Mouse (Mus musculus) kidney, embryonic 15.5 days (tissue): Measurements from ENCODE around the gene Scd4. TPM values are rescaled to one million over a fixed set of nuclear protein-coding genes. Genes with fewer than 3 reads are reported as not detected.
"Not testable (repeated sequence)": the region's sequence is repeated elsewhere in the genome, so short reads cannot be mapped to it uniquely, and the experiment has no call there.

ENCODE experiments used
- ATAC-seq: fragments of 200-750 bp; cut with Nextera tagmentation; replicated peaks from 2 replicates; pipeline ENCODE4 v1.8.0; 2017; ENCODE audit warnings: moderate TSS enrichment; ENCODE audit not compliant: low FRiP score
- H3K27ac ChIP-seq: fragments of 300-500 bp; sonication (generic); 2 replicates; pipeline ENCODE4 v1.5.1; 2015; ENCODE audit warnings: mild to moderate bottlenecking, inconsistent platforms
- H3K27me3 ChIP-seq: fragments of 300-500 bp; sonication (generic); 2 replicates; pipeline ENCODE4 v1.6.1; 2015; ENCODE audit warnings: inconsistent platforms
- H3K36me3 ChIP-seq: fragments of 300-500 bp; sonication (generic); 2 replicates; pipeline ENCODE4 v1.6.1; 2015; ENCODE audit warnings: inconsistent platforms
- H3K4me1 ChIP-seq: fragments of 300-500 bp; sonication (generic); 2 replicates; pipeline ENCODE4 v1.6.1; 2015; ENCODE audit warnings: inconsistent platforms
- H3K4me2 ChIP-seq: fragments of 300-500 bp; sonication (generic); 2 replicates; pipeline ENCODE4 v1.6.1; 2015; ENCODE audit warnings: moderate library complexity, mild to moderate bottlenecking, inconsistent platforms
- H3K4me3 ChIP-seq: fragments of 300-500 bp; sonication (generic); replicated peaks from 2 replicates; pipeline ENCODE4 v1.5.1; 2015; ENCODE audit warnings: mild to moderate bottlenecking, inconsistent platforms
- H3K9ac ChIP-seq: fragments of 300-500 bp; sonication (generic); 2 replicates; pipeline ENCODE4 v1.6.1; 2015; ENCODE audit warnings: mild to moderate bottlenecking, inconsistent platforms
- H3K9me3 ChIP-seq: fragments of 300-500 bp; sonication (generic); replicated peaks from 2 replicates; pipeline ENCODE4 v1.6.1; 2016; ENCODE audit warnings: inconsistent platforms
- WGBS: fragments of 180-500 bp; shearing (Covaris S2); methylation state at CpG from one replicate; pipeline ENCODE4 v1.1.7; 2015; ENCODE audit warnings: mixed read lengths; 5-methylcytosine and 5-hydroxymethylcytosine counted together
- polyA plus RNA-seq: library from polyadenylated mRNA; unstranded; fragments of >200 nt; fragmentation: Nextera tagmentation; extraction: Ambion mirVana; gene quantifications from 2 replicates; pipeline ENCODE4 v1.2.1, GENCODE M21; 2015

The Scd4 gene
- polyA plus RNA-seq, 1 experiment from 2014 or later, result 0.10 TPM

GRCm38 (mm10) chr19:44329566-44329965 is 3.3 kb upstream of the Scd4 start:
- H3K4me2 ChIP-seq, result no peak overlapping the region
- 64% methylated on average over 2 of the region's 2 CpGs for WGBS
- no peaks in the 10 kb centered on the region for H3K36me3 ChIP-seq
- no peaks in the 10 kb centered on the region for H3K27me3 ChIP-seq
- no peaks in the 10 kb centered on the region for H3K4me1 ChIP-seq
- H3K4me3 ChIP-seq, result no peak overlapping the region
- no peak for ATAC-seq
- no peaks in the 10 kb centered on the region for H3K9me3 ChIP-seq
- no peak overlapping the region for H3K9ac ChIP-seq
- H3K27ac ChIP-seq, result no peak overlapping the region

- H3K9ac ChIP-seq, H3K27me3 ChIP-seq, H3K4me2 ChIP-seq, H3K36me3 ChIP-seq, H3K4me3 ChIP-seq, H3K4me1 ChIP-seq, H3K9me3 ChIP-seq, H3K27ac ChIP-seq, ATAC-seq: not testable (repeated sequence)
- 92% methylated on average over 1 of the region's 1 CpGs for WGBS
These were observed 1.8 kb upstream of the Scd4 start for GRCm38 (mm10) chr19:44331128-44331527.

DNA sequence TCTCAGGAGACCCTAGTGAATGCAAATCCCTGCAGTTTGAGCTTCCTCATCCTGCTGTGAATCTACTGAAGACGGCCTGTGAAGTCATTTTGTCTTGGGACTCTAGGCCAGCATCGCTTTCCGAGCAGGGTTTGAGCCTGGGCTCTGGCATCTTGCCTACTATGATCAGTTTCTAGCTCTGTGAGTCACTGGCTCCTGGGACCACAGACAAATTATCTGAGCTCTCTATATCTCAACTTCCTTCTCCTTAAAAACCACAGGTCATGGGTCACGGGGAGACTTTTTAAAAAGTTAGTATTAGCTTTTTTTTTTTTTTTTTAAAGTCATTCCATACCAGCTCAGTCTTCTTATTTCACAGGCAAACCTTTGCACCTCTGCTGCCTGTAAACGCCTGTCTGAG is 981 bp upstream of the Scd4 start:
- no peak overlapping the region for H3K4me3 ChIP-seq
- no peak for ATAC-seq
- no peaks in the 10 kb centered on the region for H3K36me3 ChIP-seq
- no peaks in the 10 kb centered on the region for H3K4me1 ChIP-seq
- H3K9me3 ChIP-seq, result no peaks in the 10 kb centered on the region
- no peak overlapping the region for H3K27ac ChIP-seq
- no peak overlapping the region for H3K4me2 ChIP-seq
- no peak overlapping the region for H3K9ac ChIP-seq
- WGBS, result 78% methylated on average over 5 of the region's 5 CpGs
- H3K27me3 ChIP-seq, result no peaks in the 10 kb centered on the region

DNA sequence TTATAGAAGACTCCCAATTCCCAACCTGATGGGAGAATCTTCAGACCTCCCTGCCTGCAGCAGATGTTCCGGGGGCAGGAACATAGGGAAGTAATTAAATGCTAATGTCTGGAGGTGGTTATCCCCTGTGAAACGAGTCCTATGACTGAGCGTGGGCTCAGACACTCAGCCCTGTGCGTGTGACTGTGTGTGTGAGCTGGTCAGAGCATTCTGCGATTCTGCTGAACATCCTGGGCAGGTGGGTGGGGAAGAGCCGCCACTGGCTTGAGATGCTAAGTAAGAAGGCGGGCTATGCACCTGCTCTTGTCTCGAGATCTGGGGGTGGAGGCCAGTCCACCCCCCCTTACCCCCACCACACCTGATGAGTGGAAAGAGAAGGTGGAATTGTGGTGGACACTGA is 566 bp upstream of the Scd4 start:
- Histone ChIP-seq H3K4me2 (no peak overlapping the region), H3K36me3 (no peaks in the 10 kb centered on the region), H3K27me3 (no peaks in the 10 kb centered on the region), H3K9me3 (no peaks in the 10 kb centered on the region), H3K27ac (no peak overlapping the region), H3K4me3 (no peak overlapping the region), H3K9ac (no peak overlapping the region), H3K4me1 (no peaks in the 10 kb centered on the region)
- no peak for ATAC-seq
- 70% methylated on average over 8 of the region's 8 CpGs for WGBS

- Histone ChIP-seq H3K4me2 (no peak overlapping the region), H3K4me1 (no peaks in the 10 kb centered on the region), H3K27me3 (no peaks in the 10 kb centered on the region), H3K36me3 (no peaks in the 10 kb centered on the region), H3K9me3 (no peaks in the 10 kb centered on the region), H3K9ac (no peak overlapping the region), H3K27ac (no peak overlapping the region), H3K4me3 (no peak overlapping the region)
- no peak for ATAC-seq
- WGBS, result 81% methylated on average over 9 of the region's 9 CpGs
These were observed 1.1 kb downstream of the Scd4 start for GRCm38 (mm10) chr19:44333991-44334390.

- 81% methylated on average over 6 of the region's 6 CpGs for WGBS
- Histone ChIP-seq H3K27ac (no peak overlapping the region), H3K9ac (no peak overlapping the region), H3K27me3 (no peaks in the 10 kb centered on the region), H3K4me2 (no peak overlapping the region), H3K36me3 (no peaks in the 10 kb centered on the region), H3K9me3 (no peaks in the 10 kb centered on the region), H3K4me1 (no peaks in the 10 kb centered on the region), H3K4me3 (no peak overlapping the region)
- no peak for ATAC-seq
These were observed 3.2 kb downstream of the Scd4 start for GRCm38 (mm10) chr19:44335876-44336662.

- H3K4me3 ChIP-seq, result no peak overlapping the region
- ATAC-seq, result no peak
- no peaks in the 10 kb centered on the region for H3K36me3 ChIP-seq
- H3K27me3 ChIP-seq, result no peaks in the 10 kb centered on the region
- no peak overlapping the region for H3K9ac ChIP-seq
- WGBS, result 86% methylated on average over 8 of the region's 8 CpGs
- no peak overlapping the region for H3K27ac ChIP-seq
- H3K4me1 ChIP-seq, result no peaks in the 10 kb centered on the region
- no peak overlapping the region for H3K4me2 ChIP-seq
- no peaks in the 10 kb centered on the region for H3K9me3 ChIP-seq
These were observed 16.8 kb downstream of the Scd4 start for GRCm38 (mm10) chr19:44349689-44350088.

DNA sequence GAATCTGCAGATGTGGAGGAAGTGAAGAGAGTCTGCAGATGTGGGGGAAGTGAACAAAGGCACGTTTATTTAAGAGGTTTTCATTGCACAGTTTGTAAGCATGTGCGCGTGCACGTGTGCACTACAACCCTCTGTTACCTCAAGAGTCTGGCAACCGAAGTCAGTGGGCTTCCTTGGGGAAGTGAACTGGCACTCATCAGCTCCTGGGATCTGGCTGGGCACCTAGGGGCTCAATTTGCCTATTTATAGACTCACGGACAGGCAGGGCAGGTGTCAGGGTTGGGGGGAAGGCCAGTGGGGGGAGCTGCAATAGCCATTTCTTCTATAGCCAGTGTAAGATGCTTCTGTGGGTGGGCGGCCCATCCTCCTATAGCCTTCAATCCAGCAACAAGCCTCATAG is 18.9 kb downstream of the Scd4 start:
- ATAC-seq, result no peak
- Histone ChIP-seq H3K27ac (no peak overlapping the region), H3K4me3 (no peak overlapping the region), H3K4me2 (no peak overlapping the region), H3K4me1 (peaks cover 3% of the 10 kb centered on the region), H3K9me3 (no peaks in the 10 kb centered on the region), H3K36me3 (no peaks in the 10 kb centered on the region), H3K27me3 (no peaks in the 10 kb centered on the region), H3K9ac (no peak overlapping the region)
- 80% methylated on average over 7 of the region's 7 CpGs for WGBS

GRCm38 (mm10) chr19:44358700-44359099 is 25.8 kb downstream of the Scd4 start:
- H3K9ac ChIP-seq, result no peak overlapping the region
- H3K27me3 ChIP-seq, result no peaks in the 10 kb centered on the region
- H3K27ac ChIP-seq, result no peak overlapping the region
- H3K4me2 ChIP-seq, result no peak overlapping the region
- WGBS, result 46% methylated on average over 8 of the region's 8 CpGs
- no peaks in the 10 kb centered on the region for H3K36me3 ChIP-seq
- H3K9me3 ChIP-seq, result 0 out of 2 replicates have a peak, but pooled peaks cover 4% of the 10 kb centered on the region
- no peak overlapping the region for H3K4me3 ChIP-seq
- H3K4me1 ChIP-seq, result peaks cover 12% of the 10 kb centered on the region
- no peak for ATAC-seq

DNA sequence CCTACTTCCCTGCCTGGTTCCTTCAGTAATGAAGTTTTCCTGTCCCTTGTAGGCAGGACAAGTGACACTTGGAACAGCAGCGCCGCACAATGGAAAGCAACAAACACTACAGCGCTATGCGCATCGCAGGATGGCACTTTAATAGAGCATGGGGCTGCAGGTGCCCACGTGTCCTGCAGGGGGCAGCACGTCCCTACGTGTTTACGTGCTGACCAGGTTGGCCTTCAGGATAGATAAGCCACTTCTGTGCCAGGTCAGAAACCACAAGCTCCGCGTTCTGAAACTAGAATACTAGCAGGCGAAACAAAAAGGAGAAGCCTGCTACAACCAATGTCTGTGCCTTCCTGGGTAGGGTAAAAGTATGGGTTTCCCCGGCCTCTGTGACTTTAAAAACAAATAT is 30.6 kb downstream of the Scd4 start:
- Histone ChIP-seq H3K9ac (no peak overlapping the region), H3K27me3 (no peaks in the 10 kb centered on the region), H3K36me3 (no peaks in the 10 kb centered on the region), H3K9me3 (0 out of 2 replicates have a peak, but pooled peaks cover 4% of the 10 kb centered on the region), H3K27ac (no peak overlapping the region), H3K4me3 (no peak overlapping the region), H3K4me1 (peaks cover 16% of the 10 kb centered on the region; the same call in 1 of the 2 replicates), H3K4me2 (no peak overlapping the region)
- ATAC-seq, result 0 out of 2 replicates have a peak, but pooled peaks have one; percentile 56
- 22% methylated on average over 13 of the region's 13 CpGs for WGBS

GRCm38 (mm10) chr19:44364029-44364428 is 31.1 kb downstream of the Scd4 start:
- peaks cover 12% of the 10 kb centered on the region; the same call in 1 of the 2 replicates for H3K4me1 ChIP-seq

DNA sequence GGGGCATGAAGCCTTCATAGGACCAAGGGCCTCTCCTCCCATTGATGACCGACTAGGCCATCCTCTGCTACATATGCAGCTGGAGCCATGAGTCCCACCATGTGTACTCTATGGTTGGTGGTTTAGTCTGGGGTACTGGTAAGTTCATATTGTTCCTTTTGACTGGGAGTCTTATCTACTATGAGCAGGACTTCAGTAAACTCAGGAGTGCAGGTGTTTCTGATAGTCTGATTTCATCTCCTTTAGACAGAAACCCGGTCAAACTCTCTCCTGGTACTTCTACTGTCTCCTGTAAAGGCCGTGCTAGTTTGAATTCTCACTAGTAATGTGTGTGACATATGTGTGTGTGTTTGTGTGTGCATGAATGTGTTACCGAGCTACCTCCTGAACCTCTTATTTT is 32.8 kb downstream of the Scd4 start:
- Histone ChIP-seq H3K4me3 (no peak overlapping the region), H3K4me1 (peaks cover 11% of the 10 kb centered on the region; the same call in 1 of the 2 replicates), H3K36me3 (no peaks in the 10 kb centered on the region), H3K9ac (no peak overlapping the region), H3K27ac (no peak overlapping the region), H3K4me2 (no peak overlapping the region), H3K9me3 (0 out of 2 replicates have a peak, but pooled peaks cover 2% of the 10 kb centered on the region), H3K27me3 (no peaks in the 10 kb centered on the region)
- no peak for ATAC-seq
- 86% methylated on average over 4 of the region's 4 CpGs for WGBS

More at GRCm38 (mm10) chr19:44364029-44364428, 31.1 kb downstream of the Scd4 start:
- Histone ChIP-seq H3K9me3 (0 out of 2 replicates have a peak, but pooled peaks cover 4% of the 10 kb centered on the region), H3K4me2 (no peak overlapping the region), H3K36me3 (no peaks in the 10 kb centered on the region), H3K9ac (no peak overlapping the region), H3K4me3 (no peak overlapping the region), H3K27me3 (no peaks in the 10 kb centered on the region), H3K27ac (no peak overlapping the region)
- ATAC-seq, result no peak
- WGBS, result 77% methylated on average over 8 of the region's 8 CpGs
